Mouse (Mus musculus): Measurements from ENCODE around the gene Il17rc.

Gene Il17rc

DNA sequence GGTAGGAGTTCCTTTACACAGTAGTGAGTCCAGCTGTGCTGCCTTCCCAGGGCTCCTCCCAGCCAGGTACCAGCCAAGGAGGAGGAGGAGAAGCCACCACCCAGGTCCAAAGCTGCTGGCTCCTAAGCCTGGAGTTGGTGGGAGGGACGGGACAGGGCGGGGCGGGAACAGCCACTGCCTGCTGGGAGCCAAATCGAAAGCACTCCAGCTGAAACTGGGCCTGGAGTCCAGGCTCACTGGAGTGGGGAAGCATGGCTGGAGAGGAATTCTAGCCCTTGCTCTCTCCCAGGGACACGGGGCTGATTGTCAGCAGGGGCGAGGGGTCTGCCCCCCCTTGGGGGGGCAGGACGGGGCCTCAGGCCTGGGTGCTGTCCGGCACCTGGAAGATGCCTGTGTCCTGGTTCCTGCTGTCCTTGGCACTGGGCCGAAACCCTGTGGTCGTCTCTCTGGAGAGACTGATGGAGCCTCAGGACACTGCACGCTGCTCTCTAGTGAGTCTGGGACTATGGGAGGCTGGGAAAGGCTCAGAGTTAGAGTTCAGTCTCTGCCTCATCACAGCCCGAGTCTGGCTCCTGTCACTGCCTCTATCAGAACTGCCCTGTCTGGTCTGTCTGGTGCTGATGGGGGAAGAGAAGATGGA, at the start of gene Il17rc:
Il17rc (plus strand) TSS at position 131 of the 640 bp plus-strand sequence.
- no peak for DNase-seq (ENCODE audit: low read depth, low spot score)

DNA sequence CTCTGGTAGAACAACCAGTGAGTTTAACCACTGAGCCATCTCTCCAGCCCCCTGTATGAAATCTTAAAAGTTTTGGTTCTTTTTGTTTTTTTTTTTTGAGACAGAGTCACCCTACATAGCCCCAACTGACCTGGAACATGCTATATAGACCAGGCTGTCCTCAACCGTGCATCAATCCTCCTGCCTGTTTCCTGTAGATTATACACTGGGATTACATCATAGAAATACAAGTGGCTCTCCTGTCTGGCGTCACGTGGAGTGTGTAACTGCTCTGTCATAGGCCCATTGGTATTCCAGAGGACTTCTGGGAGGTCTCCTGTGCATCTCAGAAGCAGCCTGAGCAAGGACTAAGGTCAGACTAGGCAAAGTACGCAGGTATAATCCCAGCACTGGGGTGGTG, 48.2 kb upstream of the Il17rc start:
- DNase-seq (ENCODE audit: low read depth, low spot score): no peak

GRCm38 (mm10) chr6:113424187-113424586, 47.0 kb upstream of the Il17rc start:
- no peak for DNase-seq (ENCODE audit: low read depth, low spot score)

DNA sequence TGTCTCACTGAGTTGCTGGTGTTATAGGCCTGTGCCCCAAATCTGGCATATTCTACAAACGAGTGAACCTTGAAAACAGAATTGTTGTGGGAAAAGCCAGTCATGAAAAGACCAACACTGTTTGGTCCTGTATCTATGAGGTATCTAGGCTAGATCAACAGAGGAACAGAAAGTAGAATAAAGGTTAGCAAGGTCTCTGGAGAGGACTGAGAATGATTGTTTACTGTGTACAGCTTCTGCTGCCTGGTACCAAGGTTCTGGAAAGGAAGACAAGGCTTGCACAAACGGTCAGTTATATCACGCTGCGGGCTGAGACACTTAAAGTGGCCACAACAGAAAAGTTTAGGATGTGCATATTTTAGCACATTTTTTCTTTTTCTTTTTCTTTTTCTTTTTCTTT, 44.5 kb upstream of the Il17rc start:
- no peak for DNase-seq (ENCODE audit: low read depth, low spot score)

GRCm38 (mm10) chr6:113427397-113427796, 43.8 kb upstream of the Il17rc start:
- DNase-seq (ENCODE audit: low read depth, low spot score): no peak

GRCm38 (mm10) chr6:113428006-113428405, 43.2 kb upstream of the Il17rc start:
- DNase-seq (ENCODE audit: low read depth, low spot score): no peak

DNA sequence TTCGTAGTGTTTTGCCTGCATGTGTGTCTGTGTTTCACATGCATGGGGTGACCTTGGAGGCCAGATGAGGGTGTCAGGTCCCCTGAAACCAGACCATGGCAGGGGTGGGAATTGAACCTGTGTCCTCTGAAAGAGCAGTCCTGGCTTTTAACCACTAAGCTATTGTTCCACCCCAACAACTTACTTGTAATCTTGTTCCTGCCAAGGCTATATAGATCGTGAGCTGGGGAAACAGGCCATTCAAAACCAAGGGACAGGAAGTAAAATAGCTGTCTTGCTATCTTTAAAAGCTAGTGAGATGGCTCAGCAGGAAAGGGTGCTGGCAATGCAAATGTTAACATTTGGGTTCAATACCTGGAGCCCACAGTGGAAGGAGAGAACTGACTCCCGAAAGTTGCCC, 41.3 kb upstream of the Il17rc start:
- no peak for DNase-seq (ENCODE audit: low read depth, low spot score)

DNA sequence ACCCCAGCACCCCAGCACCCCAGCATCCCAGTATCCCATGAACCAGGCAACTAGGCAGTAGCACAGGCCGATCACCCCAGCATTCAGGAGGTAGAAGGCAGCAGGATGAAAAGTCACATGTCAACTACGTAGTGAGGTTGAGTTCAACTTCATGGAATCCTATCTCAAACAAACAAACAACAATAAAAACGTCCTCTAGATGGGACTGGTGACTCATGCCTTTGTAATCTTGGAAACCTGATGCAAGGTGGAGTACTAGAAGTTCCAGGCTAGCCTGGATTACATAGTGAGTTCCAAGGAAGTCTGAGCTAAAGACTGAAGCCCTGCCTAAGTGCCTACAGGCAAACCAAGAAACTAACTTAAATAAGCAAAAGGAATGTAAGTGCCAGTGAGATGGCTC, 40.4 kb upstream of the Il17rc start:
- DNase-seq (ENCODE audit: low read depth, low spot score): no peak

- DNase-seq (ENCODE audit: low read depth, low spot score): no peak
These were observed 39.4 kb upstream of the Il17rc start for GRCm38 (mm10) chr6:113431801-113432200.

GRCm38 (mm10) chr6:113433661-113434060, 37.6 kb upstream of the Il17rc start:
- DNase-seq (ENCODE audit: low read depth, low spot score): no peak

DNA sequence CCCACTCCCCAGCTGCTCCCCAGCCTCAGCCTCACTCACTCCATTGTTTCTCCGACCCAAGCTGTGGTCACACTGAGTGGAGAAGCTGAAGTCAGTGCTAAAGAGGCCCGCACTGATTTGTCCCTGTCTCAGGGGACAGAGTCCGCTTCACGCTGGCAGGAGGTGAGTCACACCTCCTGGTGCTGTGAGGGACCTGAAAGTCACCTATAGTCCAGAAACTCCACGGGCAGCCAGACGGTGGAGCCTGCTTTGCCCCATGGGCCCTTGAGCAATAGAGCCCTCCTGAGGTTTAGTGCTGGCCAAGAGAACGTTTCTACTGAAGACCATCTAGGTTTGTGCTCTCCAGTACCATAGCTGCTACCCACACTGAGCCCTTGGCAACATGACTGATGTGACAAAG, 36.5 kb upstream of the Il17rc start:
- DNase-seq (ENCODE audit: low read depth, low spot score): no peak

GRCm38 (mm10) chr6:113435664-113436205, 35.5 kb upstream of the Il17rc start, which contains the start of gene Cidec:
Gene Cidec, minus strand, starts transcription at chr6:113435760.
- DNase-seq (ENCODE audit: low read depth, low spot score): no peak

DNA sequence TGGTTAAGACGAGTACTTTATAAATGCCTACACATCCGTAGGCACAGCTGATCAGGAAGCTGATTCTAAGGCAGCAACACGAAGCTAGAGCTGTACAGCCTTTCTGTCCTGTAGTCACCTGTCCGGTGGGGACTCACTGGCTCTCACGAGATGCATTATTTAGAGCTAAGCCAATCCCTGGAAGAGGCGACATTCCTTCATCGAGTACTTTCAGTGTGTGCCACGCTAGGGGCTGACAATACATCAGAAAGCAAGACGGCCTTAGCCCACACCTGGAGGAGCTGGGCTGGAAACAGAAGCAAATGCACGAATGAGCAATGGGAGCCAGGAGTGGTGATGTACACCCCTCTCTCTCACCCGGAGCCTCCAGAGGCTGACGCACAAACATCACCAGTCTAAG, 34.1 kb upstream of the Il17rc start:
- no peak for DNase-seq (ENCODE audit: low read depth, low spot score)

GRCm38 (mm10) chr6:113438721-113439430, 32.4 kb upstream of the Il17rc start:
- DNase-seq (ENCODE audit: low read depth, low spot score): no peak

- DNase-seq (ENCODE audit: low read depth, low spot score): no peak
These were observed 30.5 kb upstream of the Il17rc start for GRCm38 (mm10) chr6:113440686-113441085.

DNA sequence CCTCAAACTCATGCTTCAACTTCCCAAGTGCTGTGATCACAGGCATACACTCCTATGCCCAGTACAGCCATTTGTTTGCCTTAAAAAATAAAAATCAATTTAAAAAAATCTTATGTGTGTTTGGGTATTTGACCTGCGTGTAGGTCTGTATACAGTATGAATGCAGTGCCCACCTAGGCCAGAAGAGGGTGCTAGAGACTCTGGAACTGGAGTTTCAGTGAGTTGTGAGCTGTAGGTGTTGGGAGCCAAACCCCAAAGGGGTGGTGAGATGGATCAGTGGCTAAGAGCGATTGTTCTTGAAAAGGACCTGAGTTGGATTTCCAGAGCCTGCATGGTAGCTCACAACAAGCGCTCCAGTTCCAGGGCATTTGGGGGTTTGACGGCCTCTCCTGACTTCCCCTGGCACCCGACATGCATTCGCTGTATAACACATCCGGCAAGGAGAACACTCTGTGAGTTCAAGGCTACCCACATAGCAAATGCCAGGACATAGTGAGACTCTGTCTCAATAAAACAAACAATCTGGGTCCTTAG, 30.0 kb upstream of the Il17rc start:
- peak; percentile 92 for DNase-seq (ENCODE audit: low read depth, low spot score)

GRCm38 (mm10) chr6:113442087-113442441, 29.2 kb upstream of the Il17rc start:
- no peak for DNase-seq (ENCODE audit: low read depth, low spot score)

DNA sequence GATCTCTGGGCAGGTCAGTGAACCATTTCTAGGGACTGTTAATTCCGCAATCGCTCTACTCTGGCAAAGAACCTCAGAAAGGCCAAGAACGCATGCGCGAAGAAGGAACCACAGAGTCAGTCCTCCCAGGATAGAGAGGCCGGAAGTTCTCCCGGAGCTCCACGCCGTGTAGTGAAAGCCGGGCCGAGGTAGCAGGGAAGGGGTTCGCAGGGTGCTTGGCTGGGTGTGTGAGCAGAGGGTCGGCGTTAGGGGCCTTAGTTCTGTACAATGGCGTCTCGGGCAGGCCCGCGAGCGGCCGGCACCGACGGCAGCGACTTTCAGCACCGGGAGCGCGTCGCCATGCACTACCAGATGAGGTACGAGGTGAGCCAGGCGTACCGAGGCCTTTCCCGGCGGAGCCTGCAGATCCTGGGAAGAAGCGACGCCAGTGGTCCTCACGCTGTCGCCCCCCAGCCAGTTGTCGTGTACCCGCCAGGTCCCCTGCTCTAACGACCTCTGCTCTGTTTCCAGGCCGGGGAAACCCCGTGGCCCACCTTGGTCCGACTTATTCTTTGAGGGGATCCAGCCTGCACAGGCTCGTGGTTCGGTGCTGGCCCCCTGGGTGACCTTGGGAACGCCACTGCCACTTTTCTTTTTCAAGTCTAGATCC, 28.7 kb upstream of the Il17rc start, which contains the start of gene Jagn1:
Jagn1 (plus strand) TSS at position 128 of the 649 bp plus-strand sequence.
- peak; percentile 97 for DNase-seq (ENCODE audit: low read depth, low spot score)

DNA sequence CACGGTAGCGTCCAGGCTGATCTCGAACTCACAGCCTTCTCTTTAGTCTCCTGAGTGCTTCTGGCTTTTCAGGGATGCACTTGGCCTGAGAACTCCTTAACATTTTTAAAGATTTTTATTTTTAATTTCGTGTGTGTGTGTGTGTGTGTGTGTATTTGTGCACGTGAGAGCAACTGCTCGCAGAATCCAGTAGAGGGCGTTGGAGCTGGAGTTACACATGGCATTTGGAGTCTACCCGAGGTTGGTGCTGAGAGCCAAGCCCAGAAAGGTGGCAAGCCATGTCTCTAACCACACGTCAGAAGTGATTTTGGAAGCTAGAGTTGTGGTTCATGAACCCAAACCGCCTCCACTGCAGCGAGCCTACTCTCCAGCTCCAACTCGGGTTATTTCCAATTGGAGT, 28.1 kb upstream of the Il17rc start:
- DNase-seq (ENCODE audit: low read depth, low spot score): peak; percentile 14

GRCm38 (mm10) chr6:113444207-113444965, 26.8 kb upstream of the Il17rc start:
- no peak for DNase-seq (ENCODE audit: low read depth, low spot score)

- peak; percentile 68 for DNase-seq (ENCODE audit: low read depth, low spot score)
These were observed 23.6 kb upstream of the Il17rc start for GRCm38 (mm10) chr6:113447639-113448038.

All from brain, adult 2 months (tissue).